Mouse (Mus musculus): ENCODE results near the gene Frrs1.
"Not testable (repeated sequence)": the region's sequence is repeated elsewhere in the genome, so short reads cannot be mapped to it uniquely, and the experiment has no call there.

Gene Frrs1

DNA sequence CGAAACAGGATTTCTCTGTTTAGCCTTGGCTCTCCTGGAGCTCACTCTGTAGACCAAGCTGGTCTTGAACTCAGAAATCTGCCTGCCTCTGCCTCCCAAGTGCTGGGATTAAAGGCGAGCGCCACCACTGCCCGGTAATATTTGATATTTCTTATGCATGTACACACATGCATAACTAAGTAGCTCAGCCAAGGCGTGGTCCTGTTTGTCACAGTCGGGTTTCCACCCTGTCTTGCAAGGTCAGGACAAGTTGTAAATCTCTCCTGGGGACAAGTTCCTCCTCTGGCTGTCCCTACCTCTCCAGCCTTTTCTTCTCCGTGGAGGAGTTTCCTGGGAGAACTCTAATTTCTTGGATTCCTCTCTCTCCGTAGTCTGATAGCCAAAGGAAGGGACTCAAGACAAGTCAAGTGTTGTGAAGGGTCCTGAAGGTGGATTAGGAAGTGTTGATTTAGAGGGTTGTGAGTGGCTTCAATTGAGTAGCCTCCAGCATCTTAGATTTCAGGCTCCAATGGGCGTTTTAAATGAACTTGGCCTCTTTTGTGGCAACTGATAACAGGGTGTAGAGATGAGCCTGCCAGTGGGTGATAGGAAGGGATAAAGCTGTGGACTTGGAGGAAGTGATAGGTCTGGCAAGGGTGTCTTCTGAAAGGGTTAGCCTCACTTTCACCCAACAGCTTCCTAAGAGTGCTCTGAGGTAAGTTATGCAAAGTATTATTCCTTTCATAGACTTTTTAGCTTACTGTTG is at the start of gene Frrs1:
TSS of gene Frrs1 (plus strand) at position 524 of the 745 bp plus-strand sequence.
- peak; percentile 73 for DNase-seq (ENCODE audit: low read depth, low spot score)

DNA sequence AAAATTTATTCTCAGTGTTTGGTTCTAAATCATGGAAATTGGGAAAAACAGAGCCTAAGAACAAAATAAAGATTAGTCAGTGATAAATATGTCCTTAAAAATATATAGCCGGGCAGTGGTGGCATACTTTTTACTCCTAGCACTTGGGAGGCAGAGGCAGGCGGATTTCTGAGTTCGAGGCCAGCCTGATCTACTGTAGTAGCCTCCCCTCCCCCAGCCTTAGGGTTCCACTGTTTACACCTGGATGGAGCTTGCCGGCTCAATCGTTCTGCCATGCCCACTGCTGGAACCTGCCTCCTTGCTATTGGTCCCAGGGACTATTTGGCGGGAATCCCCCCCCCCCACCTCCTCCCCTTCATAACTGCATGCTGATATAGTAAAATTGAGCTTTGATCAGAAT is 48.9 kb upstream of the Frrs1 start:
- DNase-seq (ENCODE audit: low read depth, low spot score), result not testable (repeated sequence)

DNA sequence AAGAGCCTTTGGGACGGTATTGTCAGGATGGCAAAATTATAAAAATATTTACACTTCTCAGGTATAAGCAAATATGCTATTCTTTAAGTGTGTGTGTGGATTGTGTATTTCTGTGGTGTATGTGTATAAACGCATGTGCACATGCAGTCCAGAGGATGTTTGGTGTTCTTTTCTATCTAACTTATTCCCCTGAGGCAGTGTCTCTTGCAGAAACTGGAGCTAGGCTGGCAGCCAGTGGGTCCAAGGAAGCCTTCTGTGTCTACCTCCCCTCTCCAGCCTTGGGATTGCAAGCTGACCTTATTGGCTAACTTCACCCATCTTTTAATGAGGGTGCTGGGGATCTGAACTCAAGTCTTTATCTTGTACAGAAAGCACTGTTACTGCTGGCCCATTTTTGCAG is 46.3 kb upstream of the Frrs1 start:
- no peak for DNase-seq (ENCODE audit: low read depth, low spot score)

DNA sequence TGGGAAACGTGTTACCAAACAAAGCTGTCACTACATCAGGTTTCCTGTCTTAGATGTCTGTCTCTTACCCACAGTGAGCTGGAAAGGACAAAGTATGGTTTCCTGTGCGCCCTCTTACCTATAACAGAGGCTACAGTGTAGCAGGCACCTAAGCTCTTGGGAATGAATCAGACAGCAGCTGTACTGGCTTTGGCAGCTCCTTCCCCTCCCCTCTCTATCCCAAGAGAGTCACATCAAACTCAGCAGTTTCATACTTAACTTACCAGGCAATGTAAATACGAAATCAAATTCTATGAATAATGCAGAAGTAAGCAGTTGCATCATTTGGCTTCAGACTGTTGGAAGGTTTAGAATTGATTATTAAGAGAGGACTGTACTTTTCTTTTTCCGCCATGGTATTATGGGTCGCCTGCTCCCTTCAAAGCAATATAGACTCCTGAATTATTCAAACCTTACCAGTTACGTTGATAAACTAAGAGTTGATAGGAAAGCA is 43.9 kb upstream of the Frrs1 start:
- no peak for DNase-seq (ENCODE audit: low read depth, low spot score)

GRCm38 (mm10) chr3:116815916-116816315 is 43.3 kb upstream of the Frrs1 start:
- DNase-seq (ENCODE audit: low read depth, low spot score), result no peak

GRCm38 (mm10) chr3:116816674-116817215 is 42.5 kb upstream of the Frrs1 start:
- DNase-seq (ENCODE audit: low read depth, low spot score), result no peak

DNA sequence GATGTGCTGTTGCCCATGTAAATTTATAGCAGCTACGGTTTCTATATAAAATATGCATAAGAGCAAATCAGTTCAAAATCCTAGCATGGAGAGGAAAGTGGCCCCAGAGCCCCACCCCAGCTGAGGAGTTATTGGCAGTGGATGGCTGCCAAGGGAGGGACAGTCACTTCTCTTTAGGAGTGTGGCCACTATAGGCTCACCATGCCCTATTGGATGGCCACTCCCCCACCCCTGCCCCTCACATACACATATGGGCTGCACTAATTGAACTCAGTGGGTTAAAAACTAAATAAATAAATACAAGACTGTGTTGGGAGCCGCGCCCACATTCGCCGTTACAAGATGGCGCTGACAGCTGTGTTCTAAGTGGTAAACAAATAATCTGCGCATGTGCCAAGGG is 42.0 kb upstream of the Frrs1 start:
- no peak for DNase-seq (ENCODE audit: low read depth, low spot score)

- no peak for DNase-seq (ENCODE audit: low read depth, low spot score)
These were observed 32.6 kb upstream of the Frrs1 start for GRCm38 (mm10) chr3:116826471-116827215.

DNA sequence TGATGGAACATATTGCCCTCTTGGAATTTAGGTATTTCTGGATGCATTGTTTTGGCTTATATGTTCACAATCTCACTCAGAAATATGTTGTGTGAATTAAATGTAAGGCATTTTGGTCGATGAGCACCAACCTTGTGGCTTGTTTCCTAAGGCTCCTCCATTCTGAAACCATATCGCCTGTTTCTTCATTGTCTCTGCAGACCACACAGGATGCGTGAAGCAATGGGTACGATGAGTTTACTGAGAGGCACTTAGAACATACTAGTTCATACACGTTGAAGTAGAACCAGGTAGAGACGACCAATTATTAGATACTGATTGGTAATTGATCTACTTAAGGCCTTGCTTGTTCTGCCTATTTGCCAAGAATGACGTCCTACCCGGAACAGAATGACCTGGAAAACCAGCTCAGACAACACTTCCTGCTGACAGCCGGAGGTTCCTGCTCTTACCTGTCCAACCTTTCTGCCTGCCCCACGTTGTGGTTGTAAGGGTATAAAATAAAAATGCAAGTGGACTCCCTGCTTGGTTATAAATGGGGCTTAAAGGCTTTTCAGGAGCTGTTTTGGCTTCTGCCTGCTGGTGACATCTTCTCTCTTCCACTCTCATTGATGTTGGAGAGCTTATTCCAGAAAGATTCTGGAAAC is 29.9 kb upstream of the Frrs1 start:
- DNase-seq (ENCODE audit: low read depth, low spot score), result no peak

GRCm38 (mm10) chr3:116831324-116831723 is 27.9 kb upstream of the Frrs1 start:
- DNase-seq (ENCODE audit: low read depth, low spot score), result no peak

GRCm38 (mm10) chr3:116832526-116833310 is 26.5 kb upstream of the Frrs1 start:
- DNase-seq (ENCODE audit: low read depth, low spot score), result no peak

GRCm38 (mm10) chr3:116833491-116833890 is 25.8 kb upstream of the Frrs1 start:
- DNase-seq (ENCODE audit: low read depth, low spot score), result no peak

DNA sequence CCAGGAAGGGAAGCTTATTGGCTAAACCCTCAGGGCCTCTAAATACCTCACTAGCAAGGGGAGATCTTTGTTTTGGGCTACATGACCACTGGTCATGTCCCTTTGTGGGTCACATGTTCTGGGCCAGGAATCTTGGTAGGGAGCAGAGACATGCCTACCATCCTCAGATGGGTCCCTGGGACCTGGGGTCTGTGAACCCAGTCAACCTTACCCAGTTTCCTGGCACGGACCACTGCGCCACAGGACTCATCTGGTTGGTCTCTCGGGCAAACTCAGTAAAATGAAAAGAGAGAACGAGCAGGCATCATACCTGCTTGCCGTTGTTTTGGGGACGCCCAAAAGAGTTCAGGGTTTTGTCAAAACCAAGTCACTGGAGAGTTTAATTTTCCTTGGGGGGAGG is 25.0 kb upstream of the Frrs1 start:
- no peak for DNase-seq (ENCODE audit: low read depth, low spot score)

DNA sequence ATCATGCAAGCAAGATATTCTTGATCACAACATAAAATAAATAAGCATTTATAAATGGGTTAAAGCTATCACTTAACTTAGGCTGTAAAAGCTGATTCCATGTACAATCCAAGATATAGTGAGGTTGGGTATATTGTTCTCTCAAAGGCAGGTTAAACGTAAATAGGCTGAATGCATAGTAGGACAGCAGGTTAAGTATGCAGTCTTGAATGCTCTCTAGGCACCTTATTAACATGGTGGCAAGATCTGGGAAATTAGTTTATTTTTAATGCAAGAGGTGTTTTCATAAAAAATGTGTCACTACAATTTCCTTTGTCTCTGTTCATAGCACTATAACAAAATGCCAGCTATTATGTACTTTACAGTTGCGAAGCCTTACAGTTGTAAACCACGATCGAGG is 23.9 kb upstream of the Frrs1 start:
- DNase-seq (ENCODE audit: low read depth, low spot score), result no peak

DNA sequence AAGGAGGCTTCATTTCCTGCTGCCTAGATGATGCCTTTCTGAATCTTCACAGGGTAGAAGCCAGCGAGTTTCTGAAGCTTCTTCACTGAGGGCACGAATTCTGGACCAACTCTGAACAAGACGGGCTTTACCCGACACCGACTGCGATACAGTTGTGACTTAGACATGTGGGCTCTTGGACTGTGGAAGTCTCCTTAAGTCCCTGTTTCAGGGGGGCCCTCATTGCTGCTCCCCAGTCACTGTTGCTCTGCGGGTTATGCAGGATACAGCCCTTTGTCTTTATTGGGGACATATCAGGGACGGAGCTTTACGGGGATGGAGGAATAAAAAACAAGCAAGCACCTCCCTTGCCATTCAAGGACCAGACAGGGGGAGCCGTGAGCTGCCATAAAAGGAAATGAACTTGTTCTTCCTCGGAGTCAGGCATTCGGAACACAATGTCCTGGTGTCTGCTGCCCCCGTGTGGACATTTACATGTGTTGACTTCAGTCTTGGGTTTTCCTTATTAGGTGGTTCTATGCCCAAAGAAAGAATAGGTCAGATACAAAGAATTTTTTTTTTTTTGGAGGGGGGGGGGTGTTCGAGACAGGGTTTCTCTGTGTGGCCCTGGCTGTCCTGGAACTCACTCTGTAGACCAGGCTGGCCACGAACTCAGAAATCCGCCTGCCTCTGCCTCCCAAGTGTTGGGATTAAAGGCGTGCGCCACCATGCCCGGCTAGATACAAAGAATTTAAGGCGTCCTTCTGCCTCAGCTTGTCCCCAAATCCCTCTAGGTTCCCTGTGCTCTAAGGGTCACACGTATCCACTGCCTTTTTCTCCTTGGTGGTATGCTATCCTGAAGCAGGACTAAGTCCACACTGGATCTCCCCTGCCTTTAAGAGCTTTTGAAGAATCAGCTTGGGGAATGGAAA is 23.2 kb upstream of the Frrs1 start:
- peak; percentile 86 for DNase-seq (ENCODE audit: low read depth, low spot score)

- DNase-seq (ENCODE audit: low read depth, low spot score), result no peak
These were observed 22.4 kb upstream of the Frrs1 start for GRCm38 (mm10) chr3:116836681-116837475.

DNA sequence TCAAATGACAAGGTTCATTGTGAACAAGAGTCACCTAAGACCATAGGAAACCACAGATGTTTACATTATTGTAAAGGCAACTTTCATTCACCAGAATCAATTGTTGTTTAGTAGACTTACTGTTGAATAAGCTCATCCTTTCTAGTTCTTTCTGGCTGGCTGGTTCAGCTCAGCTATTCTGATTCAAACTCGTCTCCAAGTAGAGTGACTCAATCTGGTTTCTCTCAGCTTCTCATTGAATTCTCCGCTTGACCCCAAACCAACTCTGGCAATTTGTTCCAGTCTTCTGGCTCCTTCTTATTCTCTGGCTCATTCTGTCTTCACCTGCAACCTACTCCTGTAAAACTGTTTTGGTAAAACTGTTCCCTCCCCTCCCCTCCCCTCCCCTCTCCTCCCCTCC is 18.0 kb upstream of the Frrs1 start:
- no peak for DNase-seq (ENCODE audit: low read depth, low spot score)

GRCm38 (mm10) chr3:116844880-116845579 is 14.2 kb upstream of the Frrs1 start:
- no peak for DNase-seq (ENCODE audit: low read depth, low spot score)

- DNase-seq (ENCODE audit: low read depth, low spot score), result no peak
These were observed 13.2 kb upstream of the Frrs1 start for GRCm38 (mm10) chr3:116846084-116846483.
